Mouse (Mus musculus): ENCODE data around the gene Prom1. TPM values are rescaled to one million over a fixed set of nuclear protein-coding genes. Genes with fewer than 3 reads are reported as not detected.
A peak's percentile ranks its signal among the peaks of the same experiment; 100 is the strongest.

The Prom1 gene
- polyA plus RNA-seq, 1 experiment from 2014 or later = 39.9 TPM

GRCm38 (mm10) chr5:44109121-44109520, 7.3 kb upstream of the Prom1 start:
- H3K4me3 ChIP-seq (ENCODE audit: low read length) = no peak overlapping the region
- no peak overlapping the region for H3K27ac ChIP-seq (ENCODE audit: low read length)
- no peak overlapping the region for H3K4me2 ChIP-seq (ENCODE audit: low read depth, low read length)
- 66% methylated on average over 2 of the region's 2 CpGs for WGBS
- H3K4me1 ChIP-seq (ENCODE audit: control insufficient read depth, insufficient read depth, low read length) = peaks cover 17% of the 10 kb centered on the region
- no peaks in the 10 kb centered on the region for H3K27me3 ChIP-seq (replicated peaks; ENCODE audit: control insufficient read depth, insufficient read depth, low read length)
- H3K36me3 ChIP-seq (ENCODE audit: control insufficient read depth, insufficient read depth, low read length) = no peaks in the 10 kb centered on the region
- ATAC-seq = no peak
- H3K9ac ChIP-seq (ENCODE audit: low read depth, low read length) = no peak overlapping the region
- H3K9me3 ChIP-seq (ENCODE audit: control insufficient read depth, low read length) = no peaks in the 10 kb centered on the region; the same call in 1 of the 2 replicates

- no peak for ATAC-seq
- Histone ChIP-seq H3K4me1 (ENCODE audit: control insufficient read depth, insufficient read depth, low read length) (peaks cover 11% of the 10 kb centered on the region), H3K27me3 (replicated peaks; ENCODE audit: control insufficient read depth, insufficient read depth, low read length) (no peaks in the 10 kb centered on the region), H3K36me3 (ENCODE audit: control insufficient read depth, insufficient read depth, low read length) (no peaks in the 10 kb centered on the region), H3K9me3 (ENCODE audit: control insufficient read depth, low read length) (no peaks in the 10 kb centered on the region; the same call in 1 of the 2 replicates), H3K4me3 (ENCODE audit: low read length) (no peak overlapping the region), H3K4me2 (ENCODE audit: low read depth, low read length) (no peak overlapping the region), H3K27ac (ENCODE audit: low read length) (no peak overlapping the region), H3K9ac (ENCODE audit: low read depth, low read length) (no peak overlapping the region)
- 80% methylated on average over 4 of the region's 4 CpGs for WGBS
These were observed 6.3 kb upstream of the Prom1 start for GRCm38 (mm10) chr5:44108125-44108524.

GRCm38 (mm10) chr5:44105192-44105591, 3.4 kb upstream of the Prom1 start:
- Histone ChIP-seq H3K27me3 (replicated peaks; ENCODE audit: control insufficient read depth, insufficient read depth, low read length) (no peaks in the 10 kb centered on the region), H3K36me3 (ENCODE audit: control insufficient read depth, insufficient read depth, low read length) (no peaks in the 10 kb centered on the region), H3K4me3 (ENCODE audit: low read length) (no peak overlapping the region), H3K4me2 (ENCODE audit: low read depth, low read length) (no peak overlapping the region), H3K9ac (ENCODE audit: low read depth, low read length) (no peak overlapping the region), H3K4me1 (ENCODE audit: control insufficient read depth, insufficient read depth, low read length) (peaks cover 14% of the 10 kb centered on the region), H3K9me3 (ENCODE audit: control insufficient read depth, low read length) (no peaks in the 10 kb centered on the region; the same call in 1 of the 2 replicates), H3K27ac (ENCODE audit: low read length) (peak overlapping the region; percentile 38; the same call in 1 of the 2 replicates)
- peak; percentile 39 for ATAC-seq
- WGBS = 19% methylated on average over 4 of the region's 4 CpGs

GRCm38 (mm10) chr5:44104686-44105085, 2.9 kb upstream of the Prom1 start:
- H3K27me3 ChIP-seq (replicated peaks; ENCODE audit: control insufficient read depth, insufficient read depth, low read length) = no peaks in the 10 kb centered on the region
- peaks cover 17% of the 10 kb centered on the region for H3K4me1 ChIP-seq (ENCODE audit: control insufficient read depth, insufficient read depth, low read length)
- H3K9ac ChIP-seq (ENCODE audit: low read depth, low read length) = no peak overlapping the region
- WGBS = 66% methylated on average over 8 of the region's 8 CpGs
- H3K9me3 ChIP-seq (ENCODE audit: control insufficient read depth, low read length) = no peaks in the 10 kb centered on the region; the same call in 1 of the 2 replicates
- H3K4me3 ChIP-seq (ENCODE audit: low read length) = no peak overlapping the region
- H3K4me2 ChIP-seq (ENCODE audit: low read depth, low read length) = no peak overlapping the region
- no peak for ATAC-seq
- H3K27ac ChIP-seq (ENCODE audit: low read length) = peak overlapping the region; percentile 34; the same call in 1 of the 2 replicates
- H3K36me3 ChIP-seq (ENCODE audit: control insufficient read depth, insufficient read depth, low read length) = no peaks in the 10 kb centered on the region

- no peaks in the 10 kb centered on the region; the same call in 1 of the 2 replicates for H3K9me3 ChIP-seq (ENCODE audit: control insufficient read depth, low read length)
- H3K36me3 ChIP-seq (ENCODE audit: control insufficient read depth, insufficient read depth, low read length) = no peaks in the 10 kb centered on the region
- WGBS = 92% methylated on average over 2 of the region's 2 CpGs
- no peak overlapping the region for H3K9ac ChIP-seq (ENCODE audit: low read depth, low read length)
- H3K27ac ChIP-seq (ENCODE audit: low read length) = no peak overlapping the region
- H3K4me3 ChIP-seq (ENCODE audit: low read length) = no peak overlapping the region
- no peak overlapping the region for H3K4me2 ChIP-seq (ENCODE audit: low read depth, low read length)
- ATAC-seq = no peak
- no peaks in the 10 kb centered on the region for H3K27me3 ChIP-seq (replicated peaks; ENCODE audit: control insufficient read depth, insufficient read depth, low read length)
- peaks cover 18% of the 10 kb centered on the region for H3K4me1 ChIP-seq (ENCODE audit: control insufficient read depth, insufficient read depth, low read length)
These were observed 2.3 kb upstream of the Prom1 start for GRCm38 (mm10) chr5:44104120-44104519.

GRCm38 (mm10) chr5:44103121-44103520, 1.3 kb upstream of the Prom1 start:
- 85% methylated on average over 7 of the region's 7 CpGs for WGBS

DNA sequence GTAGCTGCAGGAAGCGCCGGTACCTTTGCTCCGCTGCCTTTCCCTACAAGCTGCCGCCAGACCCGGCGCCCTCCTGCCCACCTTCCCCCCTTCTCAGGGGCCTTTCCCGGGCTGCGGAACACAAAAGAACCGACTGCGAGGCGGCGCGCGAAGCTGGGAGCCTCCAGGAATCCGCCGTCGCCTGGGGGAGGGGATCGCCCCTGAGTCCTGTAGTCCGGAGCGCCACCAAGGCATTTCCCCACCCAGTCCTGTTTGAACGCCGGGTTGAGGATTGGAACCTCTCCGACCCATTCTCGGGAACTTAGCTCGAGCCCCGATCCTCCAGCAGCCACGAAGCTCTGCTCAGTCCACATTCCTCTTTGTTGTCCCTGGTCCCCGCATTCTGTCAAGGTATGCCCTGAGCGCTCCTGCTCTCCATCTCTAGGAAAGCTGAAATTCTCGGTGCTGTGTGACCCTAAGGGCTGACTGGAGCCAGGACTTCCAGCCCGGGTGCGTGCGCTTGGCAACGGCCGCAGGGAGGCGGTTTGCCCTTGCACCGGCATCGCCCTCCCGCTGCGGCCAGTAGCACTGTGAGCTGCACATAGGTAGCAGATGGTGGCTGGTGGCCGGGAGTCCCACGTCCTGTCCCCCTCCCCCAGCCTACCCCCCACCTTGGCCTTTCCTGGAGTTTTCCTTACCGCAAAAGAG, 1.1 kb downstream of the Prom1 start:
- Histone ChIP-seq H3K36me3 (ENCODE audit: control insufficient read depth, insufficient read depth, low read length) (no peaks in the 10 kb centered on the region), H3K27ac (ENCODE audit: low read length) (peak overlapping the region; percentile 80), H3K4me1 (ENCODE audit: control insufficient read depth, insufficient read depth, low read length) (peaks cover 26% of the 10 kb centered on the region), H3K9ac (ENCODE audit: low read depth, low read length) (peak overlapping the region; percentile 87), H3K9me3 (ENCODE audit: control insufficient read depth, low read length) (no peaks in the 10 kb centered on the region; the same call in 1 of the 2 replicates), H3K4me2 (ENCODE audit: low read depth, low read length) (peak overlapping the region; percentile 89), H3K27me3 (replicated peaks; ENCODE audit: control insufficient read depth, insufficient read depth, low read length) (no peaks in the 10 kb centered on the region), H3K4me3 (ENCODE audit: low read length) (peak overlapping the region; percentile 76)
- peak; percentile 67 for ATAC-seq
- WGBS = under 1% methylated on average over 43 of the region's 43 CpGs

More at GRCm38 (mm10) chr5:44103121-44103520, 1.3 kb upstream of the Prom1 start:
- Histone ChIP-seq H3K4me2 (ENCODE audit: low read depth, low read length) (no peak overlapping the region), H3K4me3 (ENCODE audit: low read length) (no peak overlapping the region), H3K4me1 (ENCODE audit: control insufficient read depth, insufficient read depth, low read length) (peaks cover 18% of the 10 kb centered on the region), H3K9ac (ENCODE audit: low read depth, low read length) (no peak overlapping the region), H3K9me3 (ENCODE audit: control insufficient read depth, low read length) (no peaks in the 10 kb centered on the region; the same call in 1 of the 2 replicates), H3K36me3 (ENCODE audit: control insufficient read depth, insufficient read depth, low read length) (no peaks in the 10 kb centered on the region), H3K27me3 (replicated peaks; ENCODE audit: control insufficient read depth, insufficient read depth, low read length) (no peaks in the 10 kb centered on the region), H3K27ac (ENCODE audit: low read length) (no peak overlapping the region)
- no peak for ATAC-seq

DNA sequence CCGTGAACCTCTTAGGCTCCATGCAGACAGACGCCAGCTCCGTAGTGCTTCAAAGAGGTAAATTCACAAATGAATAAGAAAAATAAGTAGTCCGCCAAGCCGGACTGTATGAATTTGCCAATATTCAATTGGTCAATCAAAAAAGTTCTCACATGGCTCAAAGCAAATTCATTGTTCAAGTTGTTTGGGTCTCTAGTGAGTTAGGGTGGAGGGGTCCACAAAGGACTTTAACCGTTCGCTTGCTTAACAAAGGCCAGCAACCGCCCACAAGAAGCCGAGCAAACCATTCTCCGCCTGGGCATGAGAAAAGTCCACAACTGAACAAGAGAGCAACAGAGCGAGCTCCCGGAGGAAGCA, 1.7 kb downstream of the Prom1 start:
- Histone ChIP-seq H3K4me3 (ENCODE audit: low read length) (peak overlapping the region; percentile 76), H3K36me3 (ENCODE audit: control insufficient read depth, insufficient read depth, low read length) (no peaks in the 10 kb centered on the region), H3K9me3 (ENCODE audit: control insufficient read depth, low read length) (no peaks in the 10 kb centered on the region; the same call in 1 of the 2 replicates), H3K27ac (ENCODE audit: low read length) (peak overlapping the region; percentile 80), H3K27me3 (replicated peaks; ENCODE audit: control insufficient read depth, insufficient read depth, low read length) (no peaks in the 10 kb centered on the region), H3K4me1 (ENCODE audit: control insufficient read depth, insufficient read depth, low read length) (peaks cover 23% of the 10 kb centered on the region), H3K4me2 (ENCODE audit: low read depth, low read length) (peak overlapping the region; percentile 89), H3K9ac (ENCODE audit: low read depth, low read length) (peak overlapping the region; percentile 87)
- WGBS = 3% methylated on average over 12 of the region's 12 CpGs
- no peak; the same call in 1 of the 2 replicates for ATAC-seq

GRCm38 (mm10) chr5:44096996-44097395, 4.8 kb downstream of the Prom1 start:
- no peak for ATAC-seq
- Histone ChIP-seq H3K4me1 (ENCODE audit: control insufficient read depth, insufficient read depth, low read length) (peaks cover 15% of the 10 kb centered on the region; the same call in 1 of the 2 replicates), H3K9ac (ENCODE audit: low read depth, low read length) (no peak overlapping the region), H3K4me2 (ENCODE audit: low read depth, low read length) (no peak overlapping the region), H3K9me3 (ENCODE audit: control insufficient read depth, low read length) (no peaks in the 10 kb centered on the region), H3K27ac (ENCODE audit: low read length) (no peak overlapping the region), H3K4me3 (ENCODE audit: low read length) (no peak overlapping the region), H3K27me3 (replicated peaks; ENCODE audit: control insufficient read depth, insufficient read depth, low read length) (no peaks in the 10 kb centered on the region), H3K36me3 (ENCODE audit: control insufficient read depth, insufficient read depth, low read length) (0 out of 2 replicates have a peak, but pooled peaks cover 2% of the 10 kb centered on the region)
- 80% methylated on average over 5 of the region's 5 CpGs for WGBS
